Mouse (Mus musculus): ENCODE measurements around the gene Aif1.
A peak's percentile ranks its signal among the peaks of the same experiment; 100 is the strongest.

The Aif1 gene

GRCm38 (mm10) chr17:35166352-35167035, 9.4 kb downstream of the Aif1 start:
- DNase-seq (ENCODE audit: low read depth), result no peak

DNA sequence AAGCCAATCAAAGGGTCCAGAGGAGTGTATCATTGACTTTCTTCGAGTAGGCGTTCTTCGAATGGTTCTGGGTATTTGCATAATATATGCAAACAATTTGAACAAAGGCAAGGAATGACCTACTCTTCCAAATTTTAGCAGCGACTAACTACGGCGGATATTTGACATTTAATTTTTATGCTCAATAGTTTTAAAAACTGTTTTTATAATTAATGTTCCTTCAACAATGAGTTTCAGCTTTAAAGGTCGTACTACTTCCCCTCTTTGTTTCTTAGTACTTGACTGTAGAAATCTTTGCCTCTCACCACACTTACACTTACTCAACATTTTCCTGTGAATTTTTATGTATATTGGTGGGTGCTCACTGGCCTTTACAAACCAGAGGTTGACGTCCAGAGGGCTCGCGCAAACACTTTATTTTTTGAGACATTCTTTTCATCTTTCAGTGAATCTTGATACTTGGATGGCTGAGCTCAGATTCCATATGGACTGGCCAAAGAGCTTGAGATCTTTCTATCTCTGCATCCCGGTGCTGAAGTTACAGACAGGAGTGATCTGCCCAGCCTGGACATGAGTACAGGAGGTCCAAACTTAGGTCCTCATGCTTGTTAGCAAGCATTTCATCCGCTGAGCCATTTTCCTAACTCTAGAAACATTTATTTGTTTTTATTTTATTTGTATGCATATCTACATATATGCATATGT, 10.3 kb downstream of the Aif1 start:
- DNase-seq (ENCODE audit: low read depth), result no peak

- peak; percentile 99 for DNase-seq (ENCODE audit: low read depth)
Observed at GRCm38 (mm10) chr17:35164568-35165450, 11.1 kb downstream of the Aif1 start, which contains the start of gene Prrc2a. Prrc2a (minus strand) TSS chr17:35164897.

DNA sequence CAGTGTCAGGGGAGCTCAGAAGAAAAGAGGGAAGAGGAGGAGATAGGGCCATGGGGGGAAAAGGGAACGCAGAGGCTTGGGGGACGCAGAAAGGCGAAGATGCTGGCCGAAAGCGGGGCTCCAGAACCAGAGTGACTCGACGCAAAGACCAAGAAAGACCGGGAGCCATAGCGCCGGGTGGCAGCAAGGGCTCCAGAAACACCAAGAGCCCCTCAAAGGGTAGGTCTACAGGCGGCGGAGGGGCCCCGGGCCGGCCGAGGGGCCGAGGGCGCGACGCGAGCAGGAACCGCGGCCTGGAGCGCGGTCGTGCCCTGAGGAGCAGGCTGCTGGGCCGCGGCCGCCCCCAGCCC, 11.7 kb downstream of the Aif1 start:
- DNase-seq (ENCODE audit: low read depth), result no peak

DNA sequence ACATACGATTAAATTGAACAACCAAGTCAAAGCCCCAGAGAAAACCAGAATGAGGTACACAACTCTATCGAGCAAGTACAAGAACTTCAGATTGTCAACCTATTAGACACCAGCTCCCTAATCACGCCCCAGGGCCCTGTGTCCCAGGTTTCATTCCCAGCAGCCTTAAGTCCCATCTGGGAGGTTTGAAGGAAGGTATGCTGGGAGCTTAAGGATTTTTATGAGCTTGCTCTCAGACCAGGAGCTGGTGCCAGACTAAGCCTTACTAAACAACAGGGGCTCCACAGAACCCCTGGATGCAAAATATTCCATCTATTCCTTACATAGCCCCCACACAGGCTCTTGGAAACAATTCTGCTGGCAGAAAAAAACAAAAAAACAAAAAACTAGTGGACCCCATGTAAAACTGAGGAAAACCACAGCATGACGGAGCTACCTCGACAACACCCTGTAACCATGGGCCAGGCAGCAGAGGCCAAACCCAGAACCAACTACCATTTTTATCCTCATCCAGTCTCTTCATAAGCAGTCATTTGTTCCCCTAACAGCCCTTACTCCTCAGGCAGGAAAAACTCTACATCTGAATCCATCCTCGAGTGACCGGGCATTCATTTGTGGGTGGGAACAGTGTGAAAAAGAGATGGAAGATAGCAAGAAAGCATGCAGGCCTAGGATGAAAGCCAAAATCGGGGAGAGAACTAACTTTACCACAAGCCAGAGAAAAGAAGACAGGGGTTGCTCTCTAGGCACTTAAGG, 12.4 kb downstream of the Aif1 start:
- no peak for DNase-seq (ENCODE audit: low read depth)

DNA sequence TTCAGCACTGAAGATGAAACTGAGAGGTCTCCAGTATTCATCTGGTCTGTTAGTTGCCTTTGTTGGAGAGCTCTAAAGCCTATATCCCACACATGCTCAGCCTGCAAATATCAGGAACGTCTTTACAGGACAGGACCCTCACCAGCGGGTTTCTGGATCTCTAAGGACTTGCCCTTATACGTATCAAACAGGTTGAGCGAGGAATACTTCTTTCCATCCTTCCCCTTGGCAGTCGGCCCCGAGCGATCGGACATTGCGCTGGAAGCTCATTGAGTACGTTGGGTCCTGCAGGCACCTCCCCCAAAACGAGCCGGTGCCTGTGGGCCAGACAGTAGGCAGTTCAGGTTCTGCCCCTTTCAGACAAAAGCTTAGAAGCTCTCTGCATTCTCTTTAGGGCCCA, 13.1 kb downstream of the Aif1 start:
- no peak for DNase-seq (ENCODE audit: low read depth)

DNA sequence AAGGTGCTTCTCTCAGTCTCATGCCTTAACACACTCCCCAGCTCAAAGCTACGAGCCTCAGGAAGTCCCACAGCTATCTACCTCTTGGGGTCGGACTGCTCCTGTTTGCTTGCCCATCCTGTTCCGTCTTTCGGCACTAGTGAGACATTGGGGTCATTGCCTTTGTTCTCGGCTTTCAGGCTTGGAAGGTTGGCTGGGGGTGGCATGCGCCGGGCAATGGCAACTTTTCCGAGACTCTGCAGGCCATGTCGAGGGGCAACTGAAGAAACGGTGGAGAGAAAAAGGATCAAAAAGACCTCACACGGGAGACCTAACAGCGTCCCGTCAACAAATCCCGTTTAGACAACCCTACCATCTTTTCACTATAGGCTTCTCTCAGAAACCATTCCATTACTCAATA, 13.7 kb downstream of the Aif1 start:
- DNase-seq (ENCODE audit: low read depth), result no peak

GRCm38 (mm10) chr17:35161421-35161820, 14.4 kb downstream of the Aif1 start:
- no peak for DNase-seq (ENCODE audit: low read depth)

- no peak for DNase-seq (ENCODE audit: low read depth)
Observed at GRCm38 (mm10) chr17:35159638-35160037, 16.2 kb downstream of the Aif1 start.

DNA sequence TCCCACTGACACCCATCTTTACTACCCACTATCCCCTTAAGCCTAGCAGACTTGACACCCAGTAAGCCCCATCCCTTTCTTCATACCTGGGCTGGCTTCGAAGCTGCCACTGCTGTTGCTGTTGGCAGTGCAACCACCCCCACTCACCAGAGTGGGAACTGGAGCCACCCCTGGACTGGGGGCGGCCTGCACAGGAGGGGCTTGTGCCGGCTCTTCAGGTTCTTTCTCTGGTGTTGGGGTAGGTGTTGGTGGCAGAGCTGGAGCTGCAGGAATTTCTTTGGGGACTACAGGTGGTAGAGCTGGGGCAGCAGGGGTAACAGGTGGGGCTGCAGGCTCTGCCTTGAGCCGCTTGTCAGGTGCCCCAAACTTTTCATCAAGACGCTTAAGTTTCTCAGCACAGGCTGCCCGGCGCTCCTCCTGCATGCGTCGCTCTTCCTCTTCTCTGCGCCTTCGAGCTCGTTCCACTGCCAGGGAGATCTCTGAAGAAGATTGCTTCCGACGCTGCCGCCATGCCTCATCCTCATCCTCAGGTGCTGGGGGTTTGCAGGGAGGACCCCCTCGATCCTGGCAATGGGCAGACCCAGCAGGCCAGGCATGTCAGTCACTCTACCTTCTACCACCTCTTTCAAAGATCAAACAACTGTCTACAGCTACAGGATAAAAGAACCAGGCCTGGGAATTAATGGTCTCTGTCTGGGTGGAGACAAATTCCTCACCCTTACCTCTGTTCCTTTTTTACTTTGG, 16.8 kb downstream of the Aif1 start:
- DNase-seq (ENCODE audit: low read depth), result no peak

DNA sequence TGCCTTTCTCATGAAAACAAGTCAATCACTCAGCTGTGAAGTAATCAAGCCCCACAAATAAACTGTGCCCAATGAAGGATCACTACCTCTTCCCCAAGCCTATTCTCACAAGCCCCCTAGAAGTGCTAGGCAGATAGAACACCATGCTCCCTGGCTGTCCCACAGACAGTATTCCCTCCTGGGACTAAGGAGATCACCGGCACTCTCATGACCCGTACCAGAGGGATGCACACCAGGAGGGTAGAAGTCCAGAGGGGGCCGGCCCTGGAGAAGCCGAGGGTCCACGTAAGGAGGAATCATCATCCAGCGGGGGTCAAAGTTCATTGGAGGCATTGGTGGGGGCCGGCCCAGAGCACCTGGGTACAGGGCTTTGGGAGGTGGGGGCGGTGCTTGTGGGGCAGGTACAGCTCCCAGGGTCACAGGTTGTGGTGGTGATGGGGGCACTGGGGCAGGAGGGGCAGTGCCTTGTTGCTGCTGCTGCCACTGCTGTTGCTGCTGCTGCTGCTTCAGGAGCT, 18.1 kb downstream of the Aif1 start:
- no peak for DNase-seq (ENCODE audit: low read depth)

GRCm38 (mm10) chr17:35157254-35157653, 18.6 kb downstream of the Aif1 start:
- no peak for DNase-seq (ENCODE audit: low read depth)

GRCm38 (mm10) chr17:35156461-35157200, 19.2 kb downstream of the Aif1 start:
- DNase-seq (ENCODE audit: low read depth), result no peak

DNA sequence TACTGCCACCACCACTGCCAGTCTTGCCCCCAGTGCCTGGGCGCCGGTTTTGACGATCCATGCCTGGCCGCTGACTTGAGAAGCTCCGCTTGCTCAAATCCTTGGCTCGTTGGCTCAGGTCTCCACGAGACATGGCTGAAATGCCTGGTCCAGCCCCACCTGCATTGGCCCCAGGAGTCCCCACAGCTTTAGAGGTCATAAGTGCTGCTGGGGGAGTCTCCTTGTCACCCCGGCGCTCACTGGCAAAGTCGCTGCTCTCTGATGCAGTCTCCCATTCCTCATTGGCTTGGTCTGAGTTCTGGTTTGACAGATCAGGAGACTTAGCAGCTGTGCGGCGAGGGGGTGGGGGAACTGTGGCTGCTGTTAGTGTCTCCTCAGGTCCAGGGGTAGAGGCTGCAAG, 20.4 kb downstream of the Aif1 start:
- DNase-seq (ENCODE audit: low read depth), result no peak

DNA sequence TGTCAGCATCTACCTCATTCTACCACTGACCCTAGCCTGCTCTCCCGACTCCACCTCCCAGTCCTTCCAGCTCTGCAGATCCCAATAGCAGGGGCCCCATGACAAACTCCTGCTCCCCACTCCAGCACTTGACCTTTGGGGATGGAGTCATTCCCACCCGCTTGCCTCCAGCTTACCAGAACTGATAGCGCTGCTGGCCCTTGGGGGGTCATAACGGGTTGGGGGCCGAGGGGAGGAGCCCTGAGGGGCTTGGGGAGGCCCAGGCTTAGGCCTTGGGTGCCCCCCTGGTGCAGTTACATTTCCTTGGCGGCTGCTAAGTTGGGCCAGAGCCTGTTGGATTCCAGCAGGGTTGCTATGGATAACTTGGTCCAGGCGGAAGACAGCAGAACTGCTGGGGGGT, 21.3 kb downstream of the Aif1 start:
- DNase-seq (ENCODE audit: low read depth), result no peak

GRCm38 (mm10) chr17:35153931-35154330, 21.9 kb downstream of the Aif1 start:
- DNase-seq (ENCODE audit: low read depth), result peak; percentile 50

DNA sequence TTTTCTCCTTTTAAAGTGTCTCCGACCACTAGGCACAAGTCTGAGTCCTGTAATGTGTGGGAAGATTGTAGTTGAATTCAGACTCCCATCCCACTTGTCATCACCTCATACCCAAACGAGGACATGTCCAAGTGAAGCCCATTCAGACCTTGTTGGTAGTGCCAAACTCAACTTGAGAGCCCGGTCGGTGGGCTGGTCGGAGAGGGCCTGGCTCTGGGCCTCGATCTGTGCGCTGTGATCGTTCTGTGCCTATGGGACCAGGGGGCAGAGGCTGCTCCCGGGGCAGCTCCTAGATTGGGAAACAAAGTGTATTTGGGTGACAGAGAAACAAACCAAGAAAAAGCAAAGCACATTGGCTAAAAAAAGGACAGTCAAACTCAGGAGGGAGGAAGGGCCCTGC, 22.8 kb downstream of the Aif1 start:
- DNase-seq (ENCODE audit: low read depth), result no peak

- no peak for DNase-seq (ENCODE audit: low read depth)
Observed at GRCm38 (mm10) chr17:35152121-35152520, 23.7 kb downstream of the Aif1 start.

GRCm38 (mm10) chr17:35147922-35148639, 27.8 kb downstream of the Aif1 start:
- DNase-seq (ENCODE audit: low read depth), result no peak

GRCm38 (mm10) chr17:35147348-35147747, 28.5 kb downstream of the Aif1 start:
- DNase-seq (ENCODE audit: low read depth), result no peak
